Mouse (Mus musculus): Measurements from ENCODE around the gene Mag.

Mag gene

DNA sequence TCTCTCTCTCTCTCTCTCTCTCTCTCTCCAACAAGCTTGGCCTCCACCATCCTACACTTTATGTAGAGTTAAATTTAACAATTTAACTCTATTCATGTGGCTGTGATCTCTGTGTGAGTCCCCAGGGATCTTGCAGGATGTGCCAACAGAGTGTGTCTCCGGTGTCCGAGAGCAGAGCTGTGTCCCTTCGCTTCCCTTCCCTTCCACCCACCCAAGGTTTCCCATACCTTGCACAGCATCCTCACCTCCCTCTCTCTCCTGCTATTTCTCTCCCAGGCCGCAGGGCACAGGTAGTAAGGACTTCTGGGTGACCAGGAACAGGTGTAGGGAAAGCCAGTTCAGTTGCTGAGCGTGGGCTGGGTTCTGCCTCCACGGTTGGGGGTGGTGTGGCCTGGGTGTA is 35.7 kb downstream of the Mag start:
- DNase-seq (ENCODE audit: low read depth, low spot score) = no peak

DNA sequence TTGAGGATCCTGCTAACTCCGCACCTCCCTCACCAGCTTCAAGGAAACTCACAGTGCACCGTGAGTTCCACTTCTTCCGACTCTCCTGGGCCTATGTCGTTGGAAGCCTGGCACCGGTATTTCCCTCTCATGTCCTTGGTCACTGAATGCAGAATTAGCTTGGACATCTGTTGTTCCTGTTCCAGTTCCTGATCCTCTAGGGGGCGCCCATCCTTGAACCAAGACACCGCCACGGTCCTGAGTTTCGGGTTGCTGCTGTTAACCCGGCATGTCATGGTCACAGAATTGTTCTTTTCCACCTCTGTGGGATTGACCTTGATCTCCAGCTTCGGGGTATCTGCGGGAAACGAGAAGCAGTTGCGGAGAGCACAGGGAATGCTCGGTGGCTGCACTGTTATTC is 41.6 kb downstream of the Mag start:
- no peak for DNase-seq (ENCODE audit: low read depth, low spot score)

DNA sequence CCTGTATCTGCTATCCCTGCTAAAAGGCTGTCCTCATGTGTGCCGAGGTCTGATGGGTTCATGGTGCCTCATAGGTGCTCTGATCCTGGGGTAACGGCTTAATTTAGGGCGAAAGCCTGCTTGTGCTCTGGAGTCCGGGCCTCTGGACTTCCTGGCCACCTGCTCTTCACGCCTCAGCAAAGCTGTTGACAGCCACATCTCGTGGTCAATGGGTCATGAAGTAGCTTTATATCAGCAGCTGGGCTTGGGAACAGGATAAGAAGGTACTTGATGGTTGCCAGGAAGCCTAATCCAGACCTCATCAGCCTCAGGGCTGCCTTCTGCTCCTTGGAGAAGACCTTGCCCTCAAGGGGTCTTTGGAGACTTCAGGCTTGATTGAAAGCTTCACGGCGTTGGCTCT is 51.3 kb downstream of the Mag start:
- no peak for DNase-seq (ENCODE audit: low read depth, low spot score)

DNA sequence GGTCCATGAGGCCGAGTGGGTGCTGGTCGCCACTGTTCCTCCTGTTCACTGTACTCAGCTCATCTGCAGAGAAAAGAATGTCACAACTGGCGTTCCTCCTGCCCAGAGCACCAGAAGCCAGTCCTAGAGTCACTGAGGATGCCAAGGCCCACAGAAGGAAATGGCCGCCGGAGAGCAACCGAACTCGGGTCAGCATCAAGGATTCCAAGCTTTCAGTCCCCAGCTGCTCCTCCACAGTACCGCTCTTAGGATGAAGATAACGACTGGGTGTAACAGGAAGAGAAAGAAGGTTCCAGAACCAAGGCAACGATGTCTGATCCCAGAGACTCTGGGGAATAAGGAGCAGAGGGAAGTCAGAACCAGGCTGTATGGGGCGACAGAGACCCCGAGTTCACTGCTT is 53.2 kb downstream of the Mag start, which contains the start of gene Ffar1:
Gene Ffar1 (minus strand): TSS at position 101 of the 400 bp plus-strand sequence.
- no peak for DNase-seq (ENCODE audit: low read depth, low spot score)

DNA sequence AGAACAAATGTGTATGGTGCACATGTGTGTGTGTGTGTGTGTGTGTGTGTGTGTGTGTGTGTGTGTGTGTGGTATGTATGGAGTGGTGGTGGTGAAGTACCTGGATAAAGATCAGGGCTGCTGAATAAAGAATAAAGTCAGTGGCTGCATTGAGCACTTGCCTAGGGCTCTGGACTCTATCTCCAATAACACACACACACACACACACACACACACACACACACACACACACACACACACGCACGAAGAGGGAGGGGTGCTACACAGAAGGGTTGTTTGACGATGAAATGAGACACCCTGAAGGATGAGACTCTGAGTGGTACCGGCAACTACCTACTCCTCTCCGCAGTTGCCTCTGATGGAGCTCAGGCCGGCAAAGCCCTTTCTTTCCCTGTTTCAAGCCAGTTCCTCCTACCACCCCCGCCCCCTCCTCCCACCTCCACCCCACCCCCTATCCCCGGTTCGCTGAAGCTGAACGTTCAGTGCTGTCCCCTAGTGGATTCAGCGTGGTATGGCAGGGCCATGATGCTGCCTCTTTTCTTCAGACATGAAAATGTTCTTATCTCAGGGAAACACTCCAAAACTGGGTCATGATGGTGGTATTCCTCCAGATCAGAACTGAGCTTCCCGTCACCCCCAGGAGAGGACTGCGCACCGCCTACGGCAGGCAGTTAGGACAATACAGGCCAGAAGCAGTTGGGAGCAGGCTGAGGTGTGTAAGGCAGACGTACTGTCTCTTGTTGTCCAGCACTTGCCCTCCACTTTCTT is 54.9 kb downstream of the Mag start:
- peak; percentile 47 for DNase-seq (ENCODE audit: low read depth, low spot score)

DNA sequence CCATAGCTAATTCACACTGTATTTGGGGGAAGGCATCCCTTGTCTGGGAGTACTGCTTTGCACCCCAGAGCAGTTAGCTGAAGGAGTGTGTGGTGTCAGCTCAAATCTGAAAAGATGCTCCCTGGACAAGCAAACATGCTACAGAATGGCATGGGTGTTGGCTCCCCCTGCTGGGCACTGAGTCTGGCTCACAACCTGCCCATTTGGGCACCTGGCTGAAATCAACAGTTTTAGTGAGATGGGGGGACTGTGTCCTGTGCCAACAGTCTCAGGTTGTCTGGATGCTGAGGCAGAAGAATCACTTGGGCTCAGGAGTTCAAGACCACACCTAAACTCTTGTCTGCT is 55.4 kb downstream of the Mag start:
- peak; percentile 32 for DNase-seq (ENCODE audit: low read depth, low spot score)

DNA sequence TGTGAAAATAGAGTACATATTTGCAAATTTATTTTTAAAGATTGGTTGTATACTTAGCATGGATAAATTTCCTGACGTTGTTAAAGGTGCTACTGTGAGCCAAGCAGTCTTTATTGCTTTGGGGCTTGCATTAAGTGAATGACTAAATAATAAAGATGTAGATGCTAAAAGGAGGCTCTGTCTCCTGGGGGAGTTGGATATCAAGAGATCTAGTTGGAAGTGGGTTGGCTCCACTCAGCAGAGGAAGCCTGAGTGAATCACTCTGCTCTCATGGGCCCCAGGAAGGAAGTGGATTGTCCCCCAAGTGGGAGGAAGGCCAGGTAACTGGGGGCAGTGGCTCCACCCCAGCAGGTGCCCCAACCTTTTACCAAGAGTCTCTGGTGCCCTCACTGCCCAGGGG is 56.9 kb downstream of the Mag start:
- DNase-seq (ENCODE audit: low read depth, low spot score) = no peak

DNA sequence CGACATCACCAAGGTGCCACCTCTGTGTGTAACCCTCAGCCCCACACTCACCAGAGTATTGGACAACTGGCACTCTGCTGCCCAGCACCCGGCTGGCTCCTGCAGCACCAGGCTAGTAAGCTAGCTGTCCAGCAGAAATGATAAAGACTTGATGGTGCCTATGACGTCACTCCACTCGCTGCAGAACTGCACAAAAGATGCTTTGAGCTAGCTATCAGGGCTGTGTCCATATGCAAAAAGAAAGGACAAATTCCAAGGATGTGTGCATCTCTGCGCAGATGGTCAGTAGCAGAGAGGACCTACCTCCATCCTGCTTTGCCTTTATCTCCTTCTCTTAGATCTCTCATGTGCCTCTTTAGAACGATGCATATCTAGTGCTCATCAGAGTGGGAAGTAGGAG is 58.6 kb downstream of the Mag start, which contains the start of gene Ffar3:
Gene Ffar3 (minus strand): TSS at position 101 of the 400 bp plus-strand sequence.
- DNase-seq (ENCODE audit: low read depth, low spot score) = no peak

DNA sequence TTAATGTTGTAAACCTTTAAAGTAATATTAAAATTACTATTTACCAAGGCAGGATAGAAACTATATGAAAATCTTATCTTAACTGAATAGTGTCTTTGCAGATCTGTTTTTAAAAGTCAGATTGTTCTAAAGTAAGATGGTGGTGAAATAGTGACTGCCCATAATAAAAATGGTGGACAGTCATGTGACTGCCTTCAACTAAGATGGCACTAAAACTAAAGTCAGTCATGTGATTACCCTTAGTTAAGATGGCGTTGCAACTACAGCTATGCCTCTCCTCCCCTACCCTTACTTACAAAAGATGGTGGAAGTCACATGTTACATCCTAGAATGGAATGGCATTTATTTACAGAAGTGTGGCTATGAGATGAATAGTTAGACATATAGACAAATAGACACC is 63.3 kb downstream of the Mag start:
- DNase-seq (ENCODE audit: low read depth, low spot score) = no peak
